Mouse (Mus musculus) thymus, adult 2 months (tissue): ENCODE measurements around the gene Slc41a2. TPM values are rescaled to one million over a fixed set of nuclear protein-coding genes. Genes with fewer than 3 reads are reported as not detected.
A peak's percentile ranks its signal among the peaks of the same experiment; 100 is the strongest.

ENCODE experiments used
- DNase-seq: peaks from one replicate; pipeline ENCODE4 v3.0.0; 2021
- H3K27ac ChIP-seq: fragments of 200-500 bp; 2 replicates; pipeline ENCODE4 v1.5.1; 2012; ENCODE audit warnings: low read length, control low read depth; ENCODE audit not compliant: control insufficient read depth, insufficient read depth
- H3K27me3 ChIP-seq: fragments of 200-500 bp; 2 replicates; pipeline ENCODE4 v1.6.1; 2012; ENCODE audit warnings: mild to moderate bottlenecking, low read length, moderate library complexity, mixed read lengths; ENCODE audit not compliant: control insufficient read depth, insufficient read depth
- H3K36me3 ChIP-seq: fragments of 200-500 bp; 2 replicates; pipeline ENCODE4 v1.6.1; 2012; ENCODE audit warnings: mild to moderate bottlenecking, low read length, moderate library complexity; ENCODE audit not compliant: control insufficient read depth, insufficient read depth
- H3K4me1 ChIP-seq: fragments of 200-500 bp; replicated peaks from 2 replicates; pipeline ENCODE4 v1.6.1; 2012; ENCODE audit warnings: low read length; ENCODE audit not compliant: control insufficient read depth, insufficient read depth
- H3K4me3 ChIP-seq: fragments of 200-500 bp; 2 replicates; pipeline ENCODE4 v1.5.1; 2012; ENCODE audit warnings: mild to moderate bottlenecking, low read length, control low read depth, moderate library complexity; ENCODE audit not compliant: control insufficient read depth, insufficient read depth
- CTCF ChIP-seq: fragments of 200-500 bp; IDR thresholded peaks from 2 replicates; pipeline ENCODE4 v1.5.1; 2012; ENCODE audit warnings: mild to moderate bottlenecking, control low read depth, low read length, moderate library complexity, borderline replicate concordance; ENCODE audit not compliant: control insufficient read depth, poor library complexity, insufficient read depth; ENCODE audit errors: extremely low read depth
- POLR2A ChIP-seq: fragments of 200-500 bp; IDR thresholded peaks from 2 replicates; pipeline ENCODE4 v1.6.1; 2012; ENCODE audit warnings: mild to moderate bottlenecking, low read length, control low read depth, moderate library complexity; ENCODE audit not compliant: control insufficient read depth, poor library complexity, insufficient read depth; ENCODE audit errors: extremely low read depth
- WGBS: fragments of 180-500 bp; shearing (Covaris S2); methylation state at CpG from one replicate; pipeline ENCODE4 v1.1.7; 2018; 5-methylcytosine and 5-hydroxymethylcytosine counted together
- polyA plus RNA-seq: library from polyadenylated mRNA; depleted of rRNA; stranded (reverse); fragments of >200 nt; gene quantifications from 2 replicates; pipeline ENCODE4 v1.2.3, GENCODE M21; 2012

The Slc41a2 gene
- polyA plus RNA-seq, 1 experiment, result 0.97 TPM

DNA sequence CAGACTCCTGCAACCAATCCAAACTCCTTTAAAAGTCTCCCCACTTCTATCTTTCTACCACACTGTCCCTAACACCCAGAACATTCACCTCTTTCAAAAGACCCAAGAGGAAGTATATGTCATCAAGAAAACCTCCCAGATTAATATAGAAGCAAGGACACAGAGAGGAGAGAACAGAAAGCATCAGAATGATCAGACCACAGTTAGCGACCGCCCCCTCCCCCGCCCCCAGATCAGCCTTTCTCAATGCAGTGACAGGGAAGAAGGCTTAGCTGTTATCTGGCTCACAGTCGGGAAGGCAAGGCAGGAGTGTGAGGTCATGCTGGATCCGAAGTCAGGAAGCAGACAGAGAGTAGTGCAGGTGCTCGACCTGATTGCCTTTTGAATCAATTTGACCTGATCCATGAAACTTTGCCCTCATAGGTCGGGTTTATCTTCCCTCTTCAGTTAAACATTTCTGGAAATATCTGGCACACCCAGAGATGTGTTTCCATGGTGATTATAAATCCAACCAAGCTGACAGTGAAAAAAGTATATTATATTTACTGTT, 15.1 kb downstream of the Slc41a2 start:
- WGBS, result 72% methylated on average over 7 of the region's 7 CpGs
- no peaks in the 10 kb centered on the region for H3K27me3 ChIP-seq
- H3K36me3 ChIP-seq, result no peaks in the 10 kb centered on the region
- TF ChIP-seq CTCF (no peak), POLR2A (no peak)
- no peak overlapping the region for H3K4me3 ChIP-seq
- no peak for DNase-seq
- H3K4me1 ChIP-seq, result no peaks in the 10 kb centered on the region
- no peak overlapping the region for H3K27ac ChIP-seq

DNA sequence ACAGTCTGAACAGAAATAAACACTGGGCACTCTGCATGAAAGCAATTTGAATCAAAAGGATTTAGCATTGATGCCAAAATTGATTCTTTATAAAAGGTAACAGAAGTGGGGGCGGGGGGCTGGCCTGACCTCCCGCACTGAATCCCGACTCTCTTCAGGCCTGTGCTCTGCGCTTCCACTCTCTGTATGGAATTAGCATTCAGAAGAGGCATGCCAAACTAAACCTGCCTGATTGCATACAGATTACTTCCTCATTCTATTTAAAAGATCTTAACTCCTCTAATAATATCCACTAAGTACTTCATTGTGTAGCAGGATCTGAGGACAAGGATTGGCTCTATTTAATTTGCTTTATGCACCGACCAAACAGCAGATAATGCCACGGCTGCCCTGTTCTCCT, 16.2 kb downstream of the Slc41a2 start:
- no peak for TF ChIP-seq CTCF
- TF ChIP-seq POLR2A, result no peak
- H3K36me3 ChIP-seq, result no peaks in the 10 kb centered on the region
- no peak overlapping the region for H3K27ac ChIP-seq
- 73% methylated on average over 6 of the region's 6 CpGs for WGBS
- H3K4me1 ChIP-seq, result no peaks in the 10 kb centered on the region
- H3K27me3 ChIP-seq, result no peaks in the 10 kb centered on the region
- no peak overlapping the region for H3K4me3 ChIP-seq
- no peak for DNase-seq

DNA sequence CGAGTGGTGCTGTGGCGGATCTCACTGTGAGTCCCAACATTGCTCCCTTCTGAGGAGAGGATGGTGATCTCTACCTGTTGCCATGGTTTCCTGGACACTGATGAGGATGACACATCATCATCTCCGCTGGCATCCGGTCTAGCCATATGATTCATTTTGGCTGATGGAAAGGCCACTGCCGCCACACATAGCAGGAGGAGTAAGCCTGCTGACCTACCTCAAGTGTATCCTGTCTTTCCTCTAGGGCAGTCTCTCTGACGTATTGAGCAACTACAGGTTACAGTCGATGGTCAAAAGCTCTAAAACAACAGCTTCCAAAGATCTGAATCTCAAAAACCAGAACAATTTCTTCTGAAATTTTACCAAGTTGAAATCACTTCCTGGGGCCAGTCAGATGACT, 16.8 kb downstream of the Slc41a2 start:
- H3K27me3 ChIP-seq, result no peaks in the 10 kb centered on the region
- TF ChIP-seq POLR2A (no peak), CTCF (no peak)
- no peaks in the 10 kb centered on the region for H3K36me3 ChIP-seq
- WGBS, result 89% methylated on average over 7 of the region's 7 CpGs
- H3K4me3 ChIP-seq, result no peak overlapping the region
- no peaks in the 10 kb centered on the region for H3K4me1 ChIP-seq
- H3K27ac ChIP-seq, result no peak overlapping the region
- no peak for DNase-seq

DNA sequence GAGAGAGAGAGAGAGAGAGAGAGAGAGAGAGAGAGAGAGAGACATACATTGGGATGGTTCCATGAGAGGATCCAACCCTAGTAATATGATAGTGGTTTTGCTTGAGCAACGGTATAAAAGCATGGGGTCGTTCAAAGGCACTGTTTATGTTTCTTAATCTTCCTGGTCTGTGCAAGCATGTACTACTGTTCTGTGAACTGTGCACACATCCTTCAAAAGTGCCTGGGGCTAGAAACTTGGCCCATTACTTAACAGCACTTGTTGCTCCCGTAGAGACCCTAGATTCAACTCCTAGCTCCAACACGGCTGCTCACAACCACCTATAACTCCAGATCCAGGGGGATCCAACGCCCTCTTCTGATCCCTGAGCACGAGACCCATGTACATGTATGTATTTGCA, 17.3 kb downstream of the Slc41a2 start:
- TF ChIP-seq POLR2A (no peak), CTCF (no peak)
- Histone ChIP-seq H3K36me3 (no peaks in the 10 kb centered on the region), H3K4me3 (no peak overlapping the region), H3K4me1 (no peaks in the 10 kb centered on the region), H3K27ac (no peak overlapping the region), H3K27me3 (no peaks in the 10 kb centered on the region)
- WGBS, result 92% methylated on average over 6 of the region's 6 CpGs
- no peak for DNase-seq

DNA sequence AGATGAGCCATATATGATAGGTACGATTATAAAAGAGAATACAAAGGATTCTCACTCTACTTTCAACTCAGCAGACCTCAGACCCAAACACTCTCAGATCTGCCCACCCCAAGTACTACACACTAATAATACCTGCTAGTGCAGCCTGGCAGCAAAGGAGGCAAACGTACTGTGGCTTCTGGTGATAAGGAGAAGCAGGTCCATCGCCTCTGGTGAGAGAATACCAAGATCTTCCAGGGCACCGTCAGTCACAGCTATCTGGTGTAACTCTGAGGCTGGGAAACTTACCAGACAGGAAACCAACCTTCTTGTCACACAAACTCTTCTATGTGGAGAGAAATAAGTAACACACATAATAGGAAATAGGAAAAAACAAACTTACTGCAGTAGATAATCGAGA, 24.6 kb downstream of the Slc41a2 start:
- WGBS, result 23% methylated on average over 5 of the region's 5 CpGs
- H3K4me1 ChIP-seq, result 0 out of 2 replicates have a peak, but pooled peaks cover 2% of the 10 kb centered on the region
- H3K27me3 ChIP-seq, result no peaks in the 10 kb centered on the region
- no peak for DNase-seq
- H3K4me3 ChIP-seq, result no peak overlapping the region
- TF ChIP-seq CTCF (no peak), POLR2A (no peak)
- H3K27ac ChIP-seq, result no peak overlapping the region
- no peaks in the 10 kb centered on the region for H3K36me3 ChIP-seq

DNA sequence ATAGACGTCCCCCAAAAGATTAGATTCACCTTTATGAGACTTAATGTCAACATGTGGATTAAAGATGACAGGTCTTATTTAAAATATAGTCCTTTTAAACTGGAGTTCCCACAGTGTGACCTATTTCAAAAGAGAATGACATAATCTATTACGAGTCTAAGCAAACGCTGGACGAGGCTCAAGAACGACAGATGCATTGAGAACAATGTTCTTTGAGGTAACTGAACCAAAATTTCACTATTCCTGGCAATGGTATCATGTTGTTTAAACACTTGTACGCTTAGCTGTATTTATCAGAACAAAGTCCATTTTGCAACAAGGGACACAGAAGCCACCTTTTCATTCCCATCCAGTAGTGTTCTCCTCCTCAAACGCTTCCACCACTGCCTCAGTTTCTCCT, 27.3 kb downstream of the Slc41a2 start:
- Histone ChIP-seq H3K27me3 (no peaks in the 10 kb centered on the region), H3K4me3 (no peak overlapping the region), H3K4me1 (0 out of 2 replicates have a peak, but pooled peaks cover 2% of the 10 kb centered on the region), H3K36me3 (no peaks in the 10 kb centered on the region), H3K27ac (no peak overlapping the region)
- 95% methylated on average over 7 of the region's 7 CpGs for WGBS
- TF ChIP-seq CTCF (no peak), POLR2A (no peak)
- DNase-seq, result no peak

DNA sequence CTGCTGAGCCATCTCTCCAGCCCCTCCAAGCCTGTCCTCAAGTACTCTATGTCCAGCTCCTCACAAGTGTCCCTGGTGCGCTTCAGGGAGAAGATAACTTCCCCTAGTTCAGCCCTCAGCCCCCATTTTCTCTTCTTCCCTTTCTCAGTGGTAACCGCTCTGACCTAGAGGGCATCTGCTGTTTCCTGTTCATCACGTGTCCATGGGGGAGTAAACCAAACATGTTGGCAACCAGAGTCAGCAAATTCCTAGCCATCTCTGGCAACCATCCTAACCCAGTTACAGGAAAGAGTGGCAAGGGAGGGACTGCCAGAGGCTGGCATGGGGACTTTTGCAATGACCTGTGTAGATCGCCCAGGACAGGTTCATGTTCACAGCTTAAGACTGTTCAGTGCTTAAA, 36.0 kb downstream of the Slc41a2 start:
- TF ChIP-seq CTCF (no peak), POLR2A (no peak)
- WGBS, result 25% methylated on average over 4 of the region's 4 CpGs
- Histone ChIP-seq H3K27ac (no peak overlapping the region), H3K4me3 (no peak overlapping the region), H3K36me3 (no peaks in the 10 kb centered on the region), H3K4me1 (peaks cover 6% of the 10 kb centered on the region), H3K27me3 (no peaks in the 10 kb centered on the region)
- peak; percentile 5 for DNase-seq
